Mouse (Mus musculus) liver, embryonic 16.5 days (tissue): ENCODE measurements around the gene Rufy3. TPM values are rescaled to one million over a fixed set of nuclear protein-coding genes. Genes with fewer than 3 reads are reported as not detected.

Experiments
- ATAC-seq: fragments of 200-750 bp; cut with Nextera tagmentation; 2 replicates; pipeline ENCODE4 v1.8.0; 2017; ENCODE audit warnings: low read depth, mild to moderate bottlenecking, moderate number of reproducible peaks, moderate library complexity
- H3K27ac ChIP-seq: fragments of 300-500 bp; sonication (generic); 2 replicates; pipeline ENCODE4 v1.5.1; 2014; ENCODE audit warnings: mild to moderate bottlenecking, low read length
- H3K27me3 ChIP-seq: fragments of 300-500 bp; sonication (generic); 2 replicates; pipeline ENCODE4 v1.6.1; 2014; ENCODE audit warnings: low read depth, low read length, mixed read lengths; ENCODE audit not compliant: control insufficient read depth, insufficient read depth
- H3K36me3 ChIP-seq: fragments of 300-500 bp; sonication (generic); 2 replicates; pipeline ENCODE4 v1.6.1; 2014; ENCODE audit warnings: mild to moderate bottlenecking; ENCODE audit not compliant: control insufficient read depth, insufficient read depth
- H3K4me1 ChIP-seq: fragments of 300-500 bp; sonication (generic); 2 replicates; pipeline ENCODE4 v1.6.1; 2014; ENCODE audit warnings: low read depth, low read length, mixed read lengths; ENCODE audit not compliant: control insufficient read depth
- H3K4me2 ChIP-seq: fragments of 300-500 bp; sonication (generic); 2 replicates; pipeline ENCODE4 v1.6.1; 2014; ENCODE audit warnings: low read depth, low read length, mixed read lengths
- H3K4me3 ChIP-seq: fragments of 300-500 bp; sonication (generic); 2 replicates; pipeline ENCODE4 v1.5.1; 2014; ENCODE audit warnings: low read depth, mild to moderate bottlenecking, low read length
- H3K9ac ChIP-seq: fragments of 300-500 bp; sonication (generic); 2 replicates; pipeline ENCODE4 v1.6.1; 2014; ENCODE audit warnings: low read depth, low read length
- H3K9me3 ChIP-seq: fragments of 300-500 bp; sonication (generic); replicated peaks from 2 replicates; pipeline ENCODE4 v1.6.1; 2016; ENCODE audit warnings: low read length; ENCODE audit not compliant: control insufficient read depth
- WGBS: fragments of 180-500 bp; shearing (Covaris S2); extraction: QIAGEN DNeasy Blood & Tissue Kit; methylation state at CpG from one replicate; pipeline ENCODE4 v1.1.7; 2014; ENCODE audit not compliant: insufficient replicate concordance; 5-methylcytosine and 5-hydroxymethylcytosine counted together
- polyA plus RNA-seq: library from polyadenylated mRNA; unstranded; fragments of >200 nt; fragmentation: Nextera tagmentation; extraction: Ambion mirVana; gene quantifications from 2 replicates; pipeline ENCODE4 v1.2.1, GENCODE M21; 2015

The Rufy3 gene
- polyA plus RNA-seq, 1 experiment from 2014 or later, result 4.7 TPM

DNA sequence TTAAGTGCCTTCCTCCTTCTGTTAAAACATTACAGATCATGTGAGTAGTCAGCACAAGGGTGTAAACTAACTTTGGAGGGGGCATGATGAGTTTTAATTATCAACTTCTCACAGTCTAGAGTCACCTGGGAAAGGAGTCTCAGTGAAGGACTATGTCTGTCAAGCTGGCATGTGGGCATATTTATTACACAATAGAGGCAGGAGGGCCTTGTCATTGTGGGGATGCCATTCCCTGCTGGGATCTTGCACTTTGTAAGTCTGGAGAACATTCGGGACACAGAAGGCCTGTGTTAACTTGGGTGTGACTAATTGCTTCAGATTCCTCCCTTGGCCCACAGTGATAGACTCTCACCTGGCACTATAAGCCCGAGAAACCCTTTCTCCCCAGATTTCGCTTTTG, 4.7 kb downstream of the Rufy3 start:
- peaks cover 9% of the 10 kb centered on the region for H3K4me1 ChIP-seq
- H3K4me3 ChIP-seq, result no peak overlapping the region
- H3K36me3 ChIP-seq, result no peaks in the 10 kb centered on the region
- no peak overlapping the region for H3K9ac ChIP-seq
- H3K4me2 ChIP-seq, result no peak overlapping the region
- H3K27ac ChIP-seq, result no peak overlapping the region
- H3K9me3 ChIP-seq, result no peaks in the 10 kb centered on the region
- H3K27me3 ChIP-seq, result peaks cover 2% of the 10 kb centered on the region
- ATAC-seq, result no peak
- WGBS, result 74% methylated on average over 3 of the region's 3 CpGs

DNA sequence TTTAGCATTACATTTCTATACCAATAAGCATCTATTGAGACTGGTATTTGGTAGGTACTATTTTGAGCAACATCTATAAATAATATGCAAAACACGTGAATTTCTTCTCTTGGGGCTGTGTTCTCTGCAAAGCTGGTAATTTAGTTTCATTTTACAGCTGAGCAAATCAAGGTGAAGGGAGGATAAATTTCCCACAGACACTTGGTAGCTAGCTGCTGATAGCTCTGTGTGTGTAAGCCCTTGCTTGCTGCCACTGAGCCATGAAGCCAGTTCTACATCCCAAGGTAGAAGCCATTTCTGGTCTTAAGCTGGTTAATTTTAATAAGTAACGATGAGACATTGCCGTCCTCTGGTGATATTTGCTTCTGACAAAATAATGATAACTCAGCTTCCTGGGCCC, 10.0 kb downstream of the Rufy3 start:
- no peaks in the 10 kb centered on the region for H3K36me3 ChIP-seq
- WGBS, result 69% methylated on average over 3 of the region's 3 CpGs
- H3K4me3 ChIP-seq, result no peak overlapping the region
- no peaks in the 10 kb centered on the region for H3K9me3 ChIP-seq
- no peak overlapping the region for H3K9ac ChIP-seq
- no peaks in the 10 kb centered on the region for H3K4me1 ChIP-seq
- ATAC-seq, result no peak
- H3K4me2 ChIP-seq, result no peak overlapping the region
- H3K27me3 ChIP-seq, result no peaks in the 10 kb centered on the region
- no peak overlapping the region for H3K27ac ChIP-seq

DNA sequence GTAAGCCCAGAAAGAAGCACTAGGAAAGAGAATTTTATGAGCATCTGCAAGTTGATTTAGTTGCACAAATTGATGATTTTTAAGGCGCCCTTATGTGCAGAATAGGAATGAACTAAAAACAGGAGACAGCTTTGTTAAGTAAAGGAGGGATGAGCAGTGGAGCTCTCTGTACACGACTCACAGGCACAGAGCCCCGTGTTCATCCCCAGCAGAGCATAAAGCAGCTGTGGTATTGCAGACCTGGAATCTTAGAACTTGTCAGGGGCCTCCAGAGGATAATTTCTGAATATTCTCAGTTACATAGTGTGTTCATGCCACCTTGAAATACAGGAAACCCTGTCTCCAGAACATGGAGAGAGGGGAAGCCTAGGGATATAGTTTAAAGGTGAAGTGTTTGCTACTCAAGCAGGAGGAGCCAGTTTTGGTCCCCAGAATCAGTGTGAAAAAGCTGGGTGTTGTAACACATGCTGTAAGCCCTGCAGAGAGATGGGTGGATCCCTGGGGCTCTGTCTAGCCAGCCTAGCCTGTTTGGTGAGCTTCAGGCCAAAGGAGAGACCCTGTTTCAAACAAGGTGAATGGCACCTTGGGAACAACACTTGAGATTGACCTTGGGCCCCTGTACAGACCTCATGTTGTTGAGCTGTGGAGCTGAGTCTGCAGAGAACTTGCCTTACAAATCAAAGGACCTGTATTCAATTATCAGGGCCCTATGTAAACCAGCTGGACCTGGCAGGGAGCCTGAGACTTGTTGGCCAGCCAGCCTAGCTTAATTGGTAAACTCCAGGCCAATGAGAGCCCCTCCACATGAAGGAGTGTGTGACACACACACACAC, 10.9 kb downstream of the Rufy3 start:
- no peak for ATAC-seq
- no peaks in the 10 kb centered on the region for H3K9me3 ChIP-seq
- H3K4me3 ChIP-seq, result no peak overlapping the region
- no peaks in the 10 kb centered on the region for H3K4me1 ChIP-seq
- 50% methylated on average over 3 of the region's 3 CpGs for WGBS
- no peak overlapping the region for H3K4me2 ChIP-seq
- H3K27me3 ChIP-seq, result no peaks in the 10 kb centered on the region
- no peaks in the 10 kb centered on the region for H3K36me3 ChIP-seq
- no peak overlapping the region for H3K9ac ChIP-seq
- H3K27ac ChIP-seq, result no peak overlapping the region

DNA sequence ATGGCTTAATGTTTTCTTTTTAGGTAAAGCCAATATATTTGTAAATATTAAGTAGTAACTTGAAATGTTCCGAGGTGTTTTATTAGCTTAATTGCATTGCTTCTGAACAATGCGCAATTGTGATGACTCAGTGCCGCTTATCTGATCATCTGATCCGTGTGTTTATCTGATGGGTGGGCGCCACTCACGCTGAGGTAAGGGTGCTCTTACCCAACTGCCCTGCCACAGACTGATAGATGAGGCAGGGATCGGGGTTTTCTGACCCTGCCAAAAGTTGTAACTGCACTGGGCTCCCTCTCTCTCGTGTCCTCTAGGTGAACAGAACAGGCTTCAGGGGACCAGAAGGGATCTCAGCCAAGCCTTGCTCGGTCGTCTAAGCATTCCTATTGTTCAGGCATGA, 15.8 kb downstream of the Rufy3 start:
- WGBS, result 54% methylated on average over 10 of the region's 10 CpGs

DNA sequence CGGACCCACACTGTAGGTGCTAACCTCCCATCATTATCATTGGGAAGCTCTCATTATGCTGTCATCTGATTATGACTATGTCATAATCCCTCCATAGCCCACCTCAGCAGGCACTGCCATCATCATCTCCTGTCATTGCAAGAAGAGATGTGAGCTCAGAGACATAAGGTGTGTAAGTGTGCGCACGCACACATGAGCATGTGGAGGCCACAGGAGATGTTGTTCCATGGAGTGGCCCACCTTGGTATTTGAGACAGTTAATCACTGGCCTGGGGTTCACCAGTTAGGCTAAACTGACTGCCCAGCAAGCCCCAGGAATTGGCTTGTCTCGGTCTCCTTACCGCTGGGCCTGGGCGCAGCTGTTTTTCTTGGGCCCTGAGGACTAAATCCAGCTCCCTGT, 16.5 kb downstream of the Rufy3 start:
- Histone ChIP-seq H3K9me3 (no peaks in the 10 kb centered on the region), H3K4me3 (no peak overlapping the region), H3K27me3 (no peaks in the 10 kb centered on the region), H3K9ac (no peak overlapping the region), H3K4me2 (no peak overlapping the region), H3K4me1 (peaks cover 3% of the 10 kb centered on the region), H3K27ac (no peak overlapping the region), H3K36me3 (no peaks in the 10 kb centered on the region)
- no peak for ATAC-seq
- WGBS, result 89% methylated on average over 6 of the region's 6 CpGs

More for the DNA sequence above, 15.8 kb downstream of the Rufy3 start:
- Histone ChIP-seq H3K36me3 (no peaks in the 10 kb centered on the region), H3K9me3 (no peaks in the 10 kb centered on the region), H3K27me3 (no peaks in the 10 kb centered on the region), H3K4me1 (peaks cover 3% of the 10 kb centered on the region), H3K4me2 (no peak overlapping the region), H3K4me3 (no peak overlapping the region), H3K27ac (no peak overlapping the region), H3K9ac (no peak overlapping the region)
- ATAC-seq, result no peak

DNA sequence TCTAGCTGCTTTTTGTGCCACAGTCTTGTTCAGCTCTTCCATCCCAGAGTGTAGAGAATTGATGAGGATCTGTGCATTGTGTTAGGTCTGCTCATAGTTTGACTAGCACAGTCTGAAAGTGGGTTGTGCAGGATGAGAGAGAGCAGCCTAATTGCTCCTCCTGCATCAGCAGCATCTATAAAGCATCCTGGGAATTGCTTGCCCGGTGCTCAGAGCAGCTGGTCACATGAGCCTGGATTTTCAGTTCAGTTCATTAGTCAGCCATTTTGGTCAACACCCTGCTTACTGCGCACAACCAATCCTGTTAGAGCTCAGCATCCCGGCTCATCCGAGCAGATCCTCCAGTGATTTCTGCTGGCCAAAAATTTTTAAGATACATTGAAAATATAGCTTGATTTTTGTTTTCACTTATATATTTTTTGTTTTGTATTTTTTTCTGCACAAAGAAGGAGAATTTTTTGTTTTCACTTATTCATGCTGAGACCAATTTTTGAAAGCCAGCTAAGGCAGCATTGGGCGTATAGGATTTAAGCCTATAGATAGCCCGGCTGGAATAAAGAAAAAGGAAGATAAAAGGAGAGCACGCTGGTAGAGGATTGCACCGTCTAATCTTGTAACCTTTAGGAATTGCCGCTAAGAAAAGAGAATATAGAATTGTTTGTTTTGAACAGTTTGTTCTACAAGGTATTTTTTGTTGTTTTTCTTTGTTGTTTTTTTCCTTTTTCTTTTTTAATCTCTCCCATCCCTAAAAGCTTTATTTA, 18.6 kb downstream of the Rufy3 start:
- H3K4me1 ChIP-seq, result peaks cover 11% of the 10 kb centered on the region
- no peaks in the 10 kb centered on the region for H3K27me3 ChIP-seq
- WGBS, result 64% methylated on average over 9 of the region's 9 CpGs
- no peak for ATAC-seq
- no peaks in the 10 kb centered on the region for H3K36me3 ChIP-seq
- no peak overlapping the region for H3K9ac ChIP-seq
- H3K9me3 ChIP-seq, result no peaks in the 10 kb centered on the region
- no peak overlapping the region for H3K4me3 ChIP-seq
- H3K4me2 ChIP-seq, result no peak overlapping the region
- H3K27ac ChIP-seq, result no peak overlapping the region

DNA sequence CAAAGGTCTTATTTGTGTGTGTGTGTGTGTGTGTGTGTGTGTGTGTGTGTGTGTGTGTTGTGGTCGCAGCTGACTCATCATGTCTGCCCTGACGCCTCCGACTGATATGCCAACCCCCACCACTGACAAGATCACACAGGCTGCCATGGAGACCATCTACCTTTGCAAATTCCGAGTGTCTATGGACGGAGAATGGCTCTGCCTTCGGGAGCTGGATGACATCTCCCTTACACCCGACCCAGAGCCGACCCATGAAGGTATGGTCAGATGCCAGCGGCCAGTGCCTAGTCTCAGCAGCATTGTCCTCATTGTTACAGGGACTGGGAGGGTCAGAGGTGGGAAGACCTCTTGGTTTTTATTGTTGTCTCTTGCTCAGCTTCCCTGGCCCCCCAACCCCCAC, 19.2 kb downstream of the Rufy3 start:
- Histone ChIP-seq H3K36me3 (no peaks in the 10 kb centered on the region), H3K27me3 (no peaks in the 10 kb centered on the region), H3K9ac (no peak overlapping the region), H3K4me1 (peaks cover 11% of the 10 kb centered on the region), H3K4me2 (no peak overlapping the region), H3K4me3 (no peak overlapping the region), H3K27ac (no peak overlapping the region), H3K9me3 (no peaks in the 10 kb centered on the region)
- ATAC-seq, result no peak
- WGBS, result 49% methylated on average over 9 of the region's 9 CpGs

DNA sequence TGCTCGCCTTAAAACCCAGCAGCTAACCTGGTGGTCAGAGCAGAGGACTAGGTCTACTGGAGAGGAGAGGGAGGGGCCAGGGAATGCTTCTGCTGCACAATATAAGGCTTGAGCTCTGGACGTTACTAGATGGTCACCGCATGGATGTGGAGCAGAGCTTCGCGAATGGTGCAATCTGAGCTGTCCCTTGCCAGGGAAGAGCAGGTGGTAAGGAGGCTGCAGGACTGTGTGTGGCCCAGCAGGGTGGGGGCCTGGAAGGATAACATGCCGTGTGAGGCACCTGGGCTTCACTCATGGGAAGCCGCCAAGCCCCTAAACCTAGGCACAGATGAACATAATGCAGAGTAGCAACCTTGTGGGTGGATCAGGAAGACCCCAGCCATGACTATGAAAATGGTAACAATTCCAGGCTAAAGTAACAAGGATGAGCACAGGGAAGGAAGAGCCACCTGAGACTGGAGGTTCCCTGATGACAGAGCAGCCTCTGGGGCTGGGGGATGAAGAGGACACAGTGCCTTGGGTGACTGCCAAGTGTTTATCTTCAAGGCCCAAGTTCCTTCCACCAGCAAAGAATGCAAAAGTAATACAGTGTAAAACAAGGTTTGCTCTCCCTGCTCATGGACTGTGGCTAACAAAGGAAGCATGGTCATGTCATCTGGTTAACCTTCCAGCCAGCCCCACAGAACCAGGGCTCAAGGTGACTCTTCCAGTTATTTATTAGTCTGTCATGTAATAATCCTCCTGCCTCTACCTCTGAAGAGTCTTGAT, 21.8 kb downstream of the Rufy3 start:
- Histone ChIP-seq H3K27me3 (no peaks in the 10 kb centered on the region), H3K9ac (no peak overlapping the region), H3K27ac (peak overlapping the region; percentile 21; the same call in 1 of the 2 replicates), H3K4me1 (peaks cover 11% of the 10 kb centered on the region), H3K9me3 (no peaks in the 10 kb centered on the region), H3K4me2 (no peak overlapping the region), H3K36me3 (no peaks in the 10 kb centered on the region), H3K4me3 (no peak overlapping the region)
- ATAC-seq, result peak; percentile 28
- WGBS, result 64% methylated on average over 7 of the region's 7 CpGs
